Mouse (Mus musculus) T-cell, adult 2 months (primary cell): ENCODE data around the gene Klhl40.

Experiments
- DNase-seq: peaks from one replicate; pipeline ENCODE4 v3.0.0; 2022; ENCODE audit warnings: low spot score

Gene Klhl40

GRCm38 (mm10) chr9:121778066-121778624 is 738 bp downstream of the Klhl40 start:
- DNase-seq = no peak

- no peak for DNase-seq
Measured at GRCm38 (mm10) chr9:121784801-121785200, 7.4 kb downstream of the Klhl40 start.

- no peak for DNase-seq
Measured at GRCm38 (mm10) chr9:121785261-121785660, 7.9 kb downstream of the Klhl40 start.

DNA sequence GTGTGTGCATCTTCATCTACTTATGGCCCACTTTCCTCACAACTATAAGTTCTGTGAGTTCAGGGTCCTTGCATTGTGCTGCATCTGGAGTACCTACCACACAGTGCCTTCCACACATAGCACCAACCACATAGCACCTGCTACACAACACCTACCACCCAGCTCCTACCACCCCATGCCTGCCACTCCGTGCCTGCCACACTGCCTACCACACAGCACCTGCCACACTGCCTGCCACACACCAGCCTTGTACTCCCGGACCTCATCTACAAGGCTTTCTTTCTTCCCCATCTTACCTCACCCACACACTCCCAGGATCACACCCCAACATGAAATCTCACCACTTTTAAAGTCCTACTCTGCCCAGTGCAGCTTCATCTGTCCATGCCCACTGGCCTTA is 9.0 kb downstream of the Klhl40 start:
- no peak for DNase-seq

GRCm38 (mm10) chr9:121791206-121791605 is 13.8 kb downstream of the Klhl40 start:
- DNase-seq = no peak

GRCm38 (mm10) chr9:121791757-121792521 is 14.5 kb downstream of the Klhl40 start, which contains the start of gene Hhatl:
Gene Hhatl (minus strand): TSS chr9:121792507.
- DNase-seq = no peak

- DNase-seq = no peak
Measured at GRCm38 (mm10) chr9:121794972-121795539, 17.6 kb downstream of the Klhl40 start.

- DNase-seq = no peak
Measured at GRCm38 (mm10) chr9:121797722-121798121, 20.3 kb downstream of the Klhl40 start.

GRCm38 (mm10) chr9:121798887-121799520 is 21.6 kb downstream of the Klhl40 start:
- no peak for DNase-seq

- DNase-seq = no peak
Measured at GRCm38 (mm10) chr9:121802747-121803146, 25.3 kb downstream of the Klhl40 start.

DNA sequence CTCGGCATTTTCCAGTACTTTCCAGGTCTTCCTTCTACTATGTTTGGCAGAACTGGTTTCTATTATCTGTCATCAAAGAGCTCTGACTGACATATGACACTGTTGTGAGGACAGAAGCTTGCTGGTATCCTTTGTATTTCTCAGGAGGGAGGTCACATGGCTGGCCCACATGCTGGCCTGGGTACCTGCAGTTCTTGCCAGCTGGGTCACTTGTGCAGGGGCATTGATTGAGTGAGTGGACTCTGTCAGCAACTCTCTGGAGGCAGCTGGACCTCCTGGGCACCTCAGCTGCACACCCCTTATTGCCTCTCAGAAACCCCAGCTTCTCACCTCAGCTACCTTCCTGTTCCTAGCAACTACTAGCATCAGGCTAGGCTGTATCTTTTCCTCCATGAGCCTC is 30.1 kb downstream of the Klhl40 start:
- DNase-seq = no peak

DNA sequence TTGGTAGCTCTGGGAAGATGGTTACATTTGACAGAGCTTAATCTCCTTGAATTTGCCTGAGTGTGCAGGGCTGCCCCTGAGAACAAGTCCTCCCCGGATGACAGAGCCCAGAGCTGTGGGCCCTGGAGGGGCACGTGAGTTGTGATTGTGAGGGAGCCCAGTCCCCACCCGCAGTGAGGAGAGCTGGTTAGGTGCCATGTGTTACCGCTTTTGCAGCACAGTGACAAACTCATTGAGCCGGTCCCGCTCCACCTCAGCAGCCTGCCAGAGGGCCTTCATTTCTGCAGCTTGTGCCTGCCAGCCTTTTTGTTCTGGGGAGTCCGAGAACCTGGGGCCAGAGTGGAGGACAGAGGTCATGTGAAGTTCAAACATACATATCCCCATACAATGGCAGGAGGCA is 30.5 kb downstream of the Klhl40 start:
- DNase-seq = no peak

- no peak for DNase-seq
Measured at GRCm38 (mm10) chr9:121808511-121808910, 31.1 kb downstream of the Klhl40 start.

DNA sequence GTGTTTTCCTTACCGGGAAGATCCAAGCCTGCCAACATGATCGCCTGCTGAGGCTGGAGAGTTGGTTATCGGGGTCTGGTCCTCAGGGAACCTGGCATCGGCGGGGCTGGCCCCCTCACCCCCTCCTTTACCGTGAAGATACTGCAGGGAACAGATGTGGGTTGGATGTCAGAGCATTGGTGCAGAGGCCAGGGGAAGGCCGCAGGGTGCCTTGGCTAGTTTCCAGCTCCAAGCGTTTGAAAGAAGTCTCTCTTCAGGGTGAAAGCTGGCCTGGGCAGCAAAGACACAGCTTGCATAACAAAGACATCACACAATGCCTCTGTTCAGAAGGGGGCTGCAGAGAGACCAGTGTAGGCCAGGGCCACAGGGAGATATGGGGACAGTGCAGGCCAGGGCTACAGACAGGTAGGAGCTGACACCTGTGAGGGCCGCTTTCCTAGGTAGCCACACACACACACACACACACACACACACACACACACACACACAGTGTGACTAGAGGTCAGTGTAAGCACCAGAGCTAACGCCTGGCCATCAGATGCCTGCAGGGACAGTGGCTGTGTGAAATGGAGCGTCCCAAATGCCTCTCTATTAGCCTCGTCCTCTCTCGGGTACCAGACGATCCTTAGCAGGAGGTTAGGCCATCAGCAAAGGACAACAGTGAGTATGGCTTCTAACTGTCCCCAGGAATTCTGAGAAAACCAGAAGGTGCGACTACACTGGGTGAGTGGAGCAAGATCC is 32.8 kb downstream of the Klhl40 start:
- DNase-seq = no peak

DNA sequence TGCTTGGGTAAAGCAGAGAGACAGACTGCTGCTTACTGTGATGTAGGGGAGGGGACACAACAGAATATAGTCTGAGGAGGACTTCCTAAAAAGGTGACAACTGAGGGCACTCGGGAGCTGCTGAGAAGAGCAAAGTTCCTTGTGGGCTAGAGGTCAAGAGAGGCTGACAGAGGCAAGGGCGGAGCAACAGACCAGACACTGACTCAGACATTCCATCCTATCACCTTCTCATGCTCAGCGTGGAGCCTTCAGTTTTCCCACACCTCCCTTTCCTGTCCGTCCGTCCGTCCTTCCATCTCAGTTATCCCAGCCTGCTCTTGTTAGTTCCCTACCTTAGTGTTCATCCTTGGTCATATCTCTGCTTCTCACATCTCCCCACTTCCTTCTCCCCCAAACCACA is 37.8 kb downstream of the Klhl40 start:
- no peak for DNase-seq

DNA sequence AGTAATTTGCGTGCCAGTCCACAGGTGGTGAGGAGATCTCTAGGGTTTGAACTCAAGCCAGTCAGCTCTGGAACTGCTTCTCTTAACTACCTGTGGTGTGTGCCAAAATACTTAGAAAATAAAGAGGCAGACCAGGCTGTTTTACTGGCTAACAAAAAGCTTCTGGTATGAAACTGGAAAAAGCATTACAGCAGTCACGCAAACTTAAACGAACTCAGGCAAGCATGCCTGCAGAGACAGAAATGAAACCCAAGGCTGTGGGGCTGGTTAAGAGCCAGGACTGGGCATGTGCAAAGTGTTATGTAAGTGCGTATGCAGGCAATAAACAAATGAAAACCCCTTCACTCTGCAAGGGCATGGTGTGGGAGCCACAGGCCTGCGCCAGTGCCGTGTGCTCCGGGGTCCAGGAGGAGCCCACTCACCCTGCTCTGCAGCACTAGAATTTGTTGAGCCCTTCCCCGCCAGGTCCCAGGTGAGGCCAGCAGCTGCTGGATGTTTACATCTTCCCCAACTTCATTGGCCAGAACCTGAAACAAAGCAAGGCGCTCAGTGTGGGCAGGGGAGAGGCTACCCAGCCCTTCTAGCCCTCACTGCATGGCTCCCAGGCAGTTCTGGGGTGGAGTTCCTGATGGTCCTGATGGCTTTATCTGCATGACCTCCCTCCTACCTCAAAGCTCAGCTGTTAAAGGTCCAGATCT is 41.8 kb downstream of the Klhl40 start:
- DNase-seq = no peak

- DNase-seq = no peak
Measured at GRCm38 (mm10) chr9:121819771-121820471, 42.5 kb downstream of the Klhl40 start.

GRCm38 (mm10) chr9:121820765-121821164 is 43.4 kb downstream of the Klhl40 start:
- no peak for DNase-seq

DNA sequence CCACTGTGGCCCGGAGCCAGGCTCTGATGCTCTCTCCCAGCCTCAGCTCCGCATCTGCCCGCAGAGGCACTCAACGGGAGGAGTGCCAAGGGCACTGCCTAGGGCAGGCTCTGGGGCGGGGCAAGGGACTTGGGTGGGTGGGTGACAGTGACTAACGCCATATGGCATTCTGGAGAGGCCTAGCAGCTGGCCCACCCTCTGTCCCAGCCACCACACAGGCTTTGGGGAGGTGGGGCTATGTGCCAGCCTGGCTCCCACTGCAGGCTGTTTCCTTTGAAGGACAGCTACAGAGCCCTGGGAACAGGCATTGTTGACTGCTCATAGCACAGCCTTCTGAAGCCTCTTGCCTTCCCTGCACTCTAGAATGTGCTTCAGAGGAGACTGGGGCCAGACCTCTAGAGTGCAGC is 45.2 kb downstream of the Klhl40 start:
- no peak for DNase-seq

GRCm38 (mm10) chr9:121823051-121823450 is 45.6 kb downstream of the Klhl40 start:
- no peak for DNase-seq

- no peak for DNase-seq
Measured at GRCm38 (mm10) chr9:121823991-121824390, 46.6 kb downstream of the Klhl40 start.
